Mouse (Mus musculus) right cerebral cortex, postnatal 25 days (tissue): ENCODE measurements around the gene Hivep1.

ENCODE experiments used
- DNase-seq: peaks from one replicate; pipeline ENCODE4 v3.0.0; 2022

The Hivep1 gene

GRCm38 (mm10) chr13:42051961-42052695 lies at the start of gene Hivep1:
TSS of gene Hivep1 (plus strand) at chr13:42052021.
- peak; percentile 72 for DNase-seq

- no peak for DNase-seq
These were observed 36.3 kb upstream of the Hivep1 start for GRCm38 (mm10) chr13:42015484-42016045.

GRCm38 (mm10) chr13:42016218-42016617 lies 35.6 kb upstream of the Hivep1 start:
- no peak for DNase-seq

GRCm38 (mm10) chr13:42018356-42018755 lies 33.5 kb upstream of the Hivep1 start:
- DNase-seq: no peak

GRCm38 (mm10) chr13:42041203-42041602 lies 10.6 kb upstream of the Hivep1 start:
- DNase-seq: no peak

- no peak for DNase-seq
These were observed 8.4 kb upstream of the Hivep1 start for GRCm38 (mm10) chr13:42043431-42043830.

GRCm38 (mm10) chr13:42048991-42049773 lies 2.6 kb upstream of the Hivep1 start:
- DNase-seq: peak; percentile 62

GRCm38 (mm10) chr13:42049774-42050125 lies 2.1 kb upstream of the Hivep1 start:
- DNase-seq: no peak

GRCm38 (mm10) chr13:42050160-42050559 lies 1.7 kb upstream of the Hivep1 start:
- DNase-seq: no peak

- no peak for DNase-seq
These were observed 980 bp upstream of the Hivep1 start for GRCm38 (mm10) chr13:42050880-42051201.

- DNase-seq: peak; percentile 92
These were observed 467 bp upstream of the Hivep1 start for GRCm38 (mm10) chr13:42051202-42051906.

- DNase-seq: peak; percentile 73
These were observed 1.1 kb downstream of the Hivep1 start for GRCm38 (mm10) chr13:42052696-42053541.

- DNase-seq: no peak
These were observed 1.8 kb downstream of the Hivep1 start for GRCm38 (mm10) chr13:42053656-42054055.

GRCm38 (mm10) chr13:42054138-42054537 lies 2.3 kb downstream of the Hivep1 start:
- DNase-seq: no peak

- no peak for DNase-seq
These were observed 5.0 kb downstream of the Hivep1 start for GRCm38 (mm10) chr13:42056712-42057332.

- DNase-seq: no peak
These were observed 9.2 kb downstream of the Hivep1 start for GRCm38 (mm10) chr13:42060846-42061630.

- DNase-seq: no peak
These were observed 12.4 kb downstream of the Hivep1 start for GRCm38 (mm10) chr13:42064257-42064656.

GRCm38 (mm10) chr13:42070236-42070635 lies 18.4 kb downstream of the Hivep1 start:
- no peak for DNase-seq

- DNase-seq: no peak
These were observed 19.2 kb downstream of the Hivep1 start for GRCm38 (mm10) chr13:42071011-42071410.

- DNase-seq: no peak
These were observed 21.5 kb downstream of the Hivep1 start for GRCm38 (mm10) chr13:42073285-42073684.

- no peak for DNase-seq
These were observed 23.7 kb downstream of the Hivep1 start for GRCm38 (mm10) chr13:42075546-42075945.
